Mouse (Mus musculus) cerebellum, postnatal 10 days (tissue): ENCODE measurements around the gene Add2.
"Not testable (repeated sequence)": the region's sequence is repeated elsewhere in the genome, so short reads cannot be mapped to it uniquely, and the experiment has no call there.

Source experiments
- DNase-seq, 2 experiments: peaks; one replicate each; pipeline ENCODE4 v3.0.0; 2021; ENCODE audit warnings: mixed read lengths in 2 of 2

Add2 gene

DNA sequence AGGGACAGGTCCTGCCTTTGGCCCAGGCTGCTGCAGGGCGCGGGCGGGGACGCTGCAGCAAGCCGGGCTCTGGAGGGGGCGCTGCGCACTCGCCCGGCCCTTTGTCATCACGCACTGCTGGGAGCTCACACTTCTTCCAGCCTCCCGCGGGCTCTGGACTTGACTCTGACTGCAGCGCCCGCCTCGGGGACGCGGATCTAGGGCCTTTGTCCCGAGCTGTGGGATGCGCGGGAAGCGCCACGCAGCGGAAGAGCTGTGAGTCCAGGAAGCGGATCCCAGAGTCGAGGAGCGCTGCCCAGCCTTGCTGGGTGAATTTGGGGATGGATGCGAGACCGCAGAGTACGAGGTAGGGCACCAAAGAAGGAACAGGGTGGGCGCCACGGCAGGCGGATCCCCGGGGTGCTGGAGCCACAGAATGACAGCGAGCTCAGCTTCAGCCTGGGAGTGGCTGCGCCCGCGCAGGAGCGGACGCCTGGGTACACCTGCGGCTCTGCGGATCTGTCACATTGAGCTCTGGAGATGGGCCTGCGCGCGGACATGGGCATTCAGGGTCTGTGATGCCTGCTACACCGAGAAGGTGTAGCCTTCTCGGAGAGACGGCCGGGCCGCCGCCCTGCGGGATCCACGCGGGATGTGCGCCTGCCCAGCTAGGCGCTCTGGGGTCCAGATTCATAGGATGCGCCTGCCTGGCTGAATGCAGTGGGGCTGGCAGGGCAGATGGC lies at the start of gene Add2:
Gene Add2, plus strand, starts transcription at position 81 of the 722 bp plus-strand sequence.
- DNase-seq = peak; percentile 81 to 83

DNA sequence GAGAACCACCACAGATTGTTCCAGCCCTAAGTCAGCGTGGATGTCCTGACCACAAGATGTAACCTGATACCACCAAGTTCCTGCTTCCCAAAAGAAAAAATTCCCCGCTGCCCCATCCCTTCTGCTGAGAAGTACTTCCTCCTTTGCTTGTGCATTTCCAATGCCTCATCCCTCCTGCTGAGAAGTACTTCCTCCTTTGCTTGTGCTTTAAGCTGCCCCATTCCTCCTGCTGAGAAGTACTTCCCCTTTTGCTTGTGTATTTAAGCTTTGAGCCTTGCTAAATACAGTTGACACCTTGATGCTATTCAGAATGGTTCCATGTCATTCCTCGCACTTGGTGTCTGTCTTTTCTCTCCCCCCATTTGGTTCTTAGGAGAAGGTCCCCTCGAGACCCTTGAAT lies 49.7 kb upstream of the Add2 start:
- not testable (repeated sequence) for DNase-seq

GRCm38 (mm10) chr6:85984351-85984750 lies 44.1 kb upstream of the Add2 start:
- DNase-seq = no peak

DNA sequence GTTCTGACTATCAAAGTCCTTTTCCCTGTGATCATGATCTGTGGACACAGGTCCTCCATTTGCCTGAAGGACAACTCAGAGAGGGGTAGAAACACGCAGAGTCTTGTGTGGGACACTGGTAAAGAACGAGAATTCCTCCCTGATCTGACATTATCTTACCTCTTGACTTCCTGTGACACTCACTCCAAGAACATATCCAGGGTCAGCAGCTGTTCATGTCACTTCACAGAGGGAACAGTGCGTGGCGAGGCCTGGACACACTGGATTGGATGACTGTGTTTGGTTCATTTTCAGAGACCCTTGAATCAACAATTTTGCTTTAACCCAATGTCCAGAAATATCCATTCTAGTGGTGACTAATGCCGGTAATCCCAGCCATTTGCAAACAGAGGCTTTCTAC lies 38.9 kb upstream of the Add2 start:
- not testable (repeated sequence) for DNase-seq

- DNase-seq = not testable (repeated sequence)
Measured at GRCm38 (mm10) chr6:85990774-85991173, 37.7 kb upstream of the Add2 start.

GRCm38 (mm10) chr6:86003405-86003925 lies 25.0 kb upstream of the Add2 start:
- peak; percentile 25 to 32 for DNase-seq

DNA sequence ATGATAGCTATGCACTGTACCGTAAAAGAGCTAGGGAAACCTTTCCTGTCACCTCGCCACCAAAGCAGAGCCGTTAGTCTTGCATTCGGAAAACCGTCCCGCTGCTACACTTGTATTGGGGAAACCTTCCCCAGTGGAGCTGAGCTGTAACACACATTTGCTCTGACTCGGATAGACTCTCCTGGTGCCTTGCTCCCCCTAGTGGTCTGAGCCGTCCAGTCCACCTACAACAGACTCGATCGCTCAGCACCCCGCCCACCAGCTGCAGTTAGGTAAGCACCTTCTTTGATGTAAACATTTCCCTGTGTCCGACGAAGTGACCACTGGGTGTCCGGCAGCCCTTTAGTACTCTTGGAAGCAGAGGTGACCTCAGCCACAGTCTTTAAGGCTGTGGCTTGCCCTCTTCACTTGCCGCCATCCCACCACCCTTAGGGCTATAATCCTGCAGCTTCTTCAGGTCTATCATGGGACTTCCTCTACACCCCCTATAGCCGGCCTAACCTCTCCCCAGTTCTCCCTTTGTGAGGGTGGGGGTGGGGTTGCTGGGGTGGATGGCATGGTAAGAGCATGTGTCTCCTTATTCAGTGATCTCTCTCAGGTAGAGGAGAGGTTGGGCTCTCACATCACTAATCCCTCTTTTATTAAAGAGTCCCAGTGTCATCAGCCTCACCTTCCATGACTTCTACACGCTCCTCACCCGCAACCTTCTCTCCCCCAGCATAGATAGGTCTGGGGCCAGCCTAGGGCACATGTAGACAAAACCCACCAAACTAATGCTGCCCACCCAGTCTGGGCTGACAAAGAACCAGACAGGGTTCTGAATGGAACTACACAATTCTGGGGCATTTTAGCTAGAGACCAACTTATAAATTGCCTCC lies 24.0 kb upstream of the Add2 start:
- DNase-seq = peak; percentile 87 to 90

DNA sequence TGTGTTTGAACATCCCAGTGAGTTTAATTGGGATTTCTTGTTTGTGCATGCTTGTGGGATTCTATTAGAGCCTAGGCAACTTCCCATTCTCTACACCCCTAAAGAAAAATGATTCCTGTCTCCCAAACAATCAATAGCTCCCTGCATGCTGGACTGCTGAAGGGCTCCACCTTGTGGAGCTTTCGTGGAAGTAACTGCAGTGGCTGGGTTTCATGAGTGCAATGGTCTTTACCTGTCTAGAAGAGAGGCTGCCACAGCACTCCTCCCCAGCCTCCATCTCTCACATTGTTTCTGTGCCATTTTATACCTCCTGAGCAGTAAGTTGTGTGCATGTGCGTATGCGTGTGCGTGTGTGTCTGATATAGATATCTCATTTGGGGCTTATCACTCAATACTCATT lies 18.5 kb upstream of the Add2 start:
- peak; percentile 69 to 75 for DNase-seq

- DNase-seq = not testable (repeated sequence)
Measured at GRCm38 (mm10) chr6:86014812-86015211, 13.7 kb upstream of the Add2 start.

DNA sequence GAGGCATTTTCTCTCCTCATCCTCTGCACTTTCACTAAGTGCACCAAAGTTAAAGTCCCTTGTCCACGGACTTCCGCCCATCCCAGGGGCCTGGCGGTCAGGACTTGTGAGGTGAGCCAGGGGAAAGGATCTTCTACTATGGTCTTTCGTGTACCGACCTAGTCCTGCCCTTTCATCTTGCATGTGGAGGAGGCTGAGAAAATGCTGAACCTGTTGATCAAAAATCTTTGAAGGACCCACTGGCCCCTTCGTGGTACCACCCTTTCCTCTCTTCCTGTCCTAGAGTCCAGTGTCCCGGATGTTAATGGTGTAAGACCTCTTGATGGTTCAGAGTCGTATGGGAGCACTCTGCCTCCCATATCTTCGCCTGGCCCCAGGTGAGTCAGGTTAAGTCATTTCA lies 12.6 kb upstream of the Add2 start, which contains the start of gene Figla:
Gene Figla, plus strand, starts transcription at position 301 of the 400 bp plus-strand sequence.
- no peak for DNase-seq

DNA sequence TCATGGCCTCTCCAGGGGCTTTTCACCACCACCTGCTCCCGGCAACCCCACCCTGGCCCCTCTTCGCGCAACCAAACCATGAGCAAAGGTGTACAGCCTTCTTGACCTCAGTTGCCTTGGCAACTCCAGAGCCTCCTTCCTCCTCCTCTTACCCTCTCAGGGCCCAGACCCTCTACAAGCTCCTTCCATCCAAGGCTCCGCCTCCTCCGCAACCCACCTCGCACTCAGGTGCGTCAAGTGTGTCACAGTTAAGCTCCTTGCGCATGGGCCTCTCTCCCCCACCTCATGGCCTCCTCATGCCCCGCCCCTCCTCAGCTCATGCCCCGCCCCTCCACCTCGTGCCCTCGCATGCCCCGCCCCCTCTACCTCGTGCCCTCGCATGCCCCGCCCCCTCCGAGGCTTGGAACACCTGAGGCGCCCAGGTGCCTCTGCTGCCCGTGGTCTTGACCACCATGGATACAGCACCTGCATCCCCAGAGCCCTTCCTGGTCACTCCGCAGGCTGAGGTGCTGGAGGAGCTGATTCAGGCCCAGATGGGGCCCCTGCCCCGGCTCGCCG lies 11.6 kb upstream of the Add2 start:
- no peak for DNase-seq

- DNase-seq = no peak
Measured at GRCm38 (mm10) chr6:86019415-86020237, 8.9 kb upstream of the Add2 start.

- DNase-seq = peak; percentile 61 to 65
Measured at GRCm38 (mm10) chr6:86020948-86021347, 7.5 kb upstream of the Add2 start.

- no peak for DNase-seq
Measured at GRCm38 (mm10) chr6:86026632-86027292, 1.7 kb upstream of the Add2 start.

GRCm38 (mm10) chr6:86028150-86028549 lies 331 bp upstream of the Add2 start:
- DNase-seq = peak in 1 of 2 experiments; percentile 39

- DNase-seq = peak; percentile 63 to 71
Measured at GRCm38 (mm10) chr6:86029323-86029713, 837 bp downstream of the Add2 start.

- DNase-seq = peak in 1 of 2 experiments; percentile 34
Measured at GRCm38 (mm10) chr6:86031527-86031926, 3.0 kb downstream of the Add2 start.

DNA sequence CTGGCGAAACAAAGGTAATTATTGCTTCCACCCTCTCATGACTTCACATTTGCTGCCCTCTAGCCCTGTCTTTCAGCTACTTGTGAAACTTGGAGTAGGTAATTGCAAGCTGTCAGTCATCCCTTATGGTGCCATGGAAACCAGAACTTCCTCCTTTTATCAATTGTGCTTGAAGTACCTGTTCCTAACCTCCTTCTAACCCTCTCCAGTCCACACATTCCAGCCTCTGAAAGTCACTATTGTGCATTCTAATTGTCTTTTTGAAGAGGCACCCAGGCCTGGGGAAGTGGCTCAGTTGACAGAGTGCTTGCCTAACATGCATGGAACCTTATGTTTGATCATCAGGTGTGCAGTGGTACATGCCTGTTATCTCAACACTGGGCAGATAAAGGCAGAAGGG lies 5.2 kb downstream of the Add2 start:
- DNase-seq = no peak

DNA sequence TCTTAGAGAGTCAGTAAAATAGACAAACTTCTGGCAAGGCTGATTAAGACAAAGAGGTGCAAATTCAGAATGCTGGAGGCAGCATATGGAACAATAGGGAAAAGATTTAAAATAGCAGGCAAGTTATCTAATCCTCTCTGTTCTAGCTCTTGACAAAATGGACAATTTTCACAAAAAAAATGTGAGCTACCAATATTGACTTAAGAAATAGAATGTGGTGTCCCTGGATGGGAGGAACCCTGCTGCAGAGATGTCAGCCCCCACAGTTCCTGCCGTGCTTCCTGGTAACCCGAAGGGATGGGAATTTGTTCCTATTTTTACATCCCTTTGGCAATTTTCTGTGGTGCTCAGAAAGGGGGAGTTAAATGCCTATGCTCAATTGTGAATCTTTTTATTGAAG lies 10.4 kb downstream of the Add2 start:
- DNase-seq = no peak

DNA sequence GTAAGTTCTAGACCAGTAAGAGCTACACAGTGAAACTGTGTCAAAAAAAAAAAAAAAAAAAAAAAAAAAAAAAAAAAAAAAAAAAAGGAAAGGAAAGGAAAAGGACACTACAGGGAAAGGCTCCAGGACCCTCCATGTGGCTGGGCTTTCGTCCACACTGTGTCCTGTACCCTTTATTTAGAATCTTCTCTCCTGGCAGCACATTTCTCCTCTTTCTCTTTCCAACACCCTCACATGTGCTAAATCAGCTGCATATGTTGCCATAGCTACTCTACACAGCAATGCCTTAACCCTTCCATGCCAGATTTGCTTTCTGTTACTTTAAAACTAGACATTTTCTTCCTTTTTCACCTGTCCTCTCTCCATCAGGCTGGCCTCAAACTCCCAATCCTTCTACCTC lies 11.7 kb downstream of the Add2 start:
- DNase-seq = peak; percentile 42 to 68

DNA sequence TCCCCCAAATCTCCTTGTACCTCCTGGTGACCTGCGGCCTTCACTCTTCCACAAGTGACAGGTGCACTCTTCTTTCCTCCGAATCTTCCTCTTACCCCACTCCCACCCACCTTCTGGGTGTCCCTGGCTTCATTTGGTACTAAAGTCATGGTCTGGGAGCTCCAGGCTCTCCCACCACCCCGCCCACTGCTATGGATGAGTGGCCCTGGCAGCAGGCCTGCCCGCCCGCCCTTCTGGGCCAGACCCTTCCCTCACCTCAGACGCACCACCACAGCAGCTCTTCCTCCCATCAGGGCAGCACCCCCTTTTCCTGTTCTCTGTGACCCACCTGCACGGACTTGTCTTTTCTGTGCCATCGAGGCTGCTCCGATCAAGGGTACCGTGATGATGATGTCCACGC lies 19.0 kb downstream of the Add2 start:
- DNase-seq = peak in 1 of 2 experiments; percentile 35

- DNase-seq = no peak
Measured at GRCm38 (mm10) chr6:86048509-86048908, 20.0 kb downstream of the Add2 start.
